Mouse (Mus musculus) c-Kit-positive CD71-positive TER-119-negative erythroid progenitor cells, embryonic 14.5 days (primary cell): ENCODE data around the gene Kif5c.

Source experiments
- DNase-seq: peaks from one replicate; pipeline ENCODE4 v3.0.0-alpha.2; 2013; ENCODE audit warnings: low read depth

Kif5c gene

GRCm38 (mm10) chr2:49621234-49621633, 2.1 kb downstream of the Kif5c start:
- DNase-seq, result no peak

GRCm38 (mm10) chr2:49625581-49625980, 6.5 kb downstream of the Kif5c start:
- no peak for DNase-seq

- no peak for DNase-seq
Measured at GRCm38 (mm10) chr2:49627611-49628010, 8.5 kb downstream of the Kif5c start.

GRCm38 (mm10) chr2:49628094-49628705, 9.1 kb downstream of the Kif5c start:
- no peak for DNase-seq

- no peak for DNase-seq
Measured at GRCm38 (mm10) chr2:49629181-49629580, 10.1 kb downstream of the Kif5c start.

GRCm38 (mm10) chr2:49630636-49631035, 11.5 kb downstream of the Kif5c start:
- no peak for DNase-seq

- DNase-seq, result no peak
Measured at GRCm38 (mm10) chr2:49633231-49633630, 14.1 kb downstream of the Kif5c start.

- DNase-seq, result no peak
Measured at GRCm38 (mm10) chr2:49642761-49643160, 23.7 kb downstream of the Kif5c start.

GRCm38 (mm10) chr2:49643756-49644155, 24.7 kb downstream of the Kif5c start:
- DNase-seq, result no peak

- no peak for DNase-seq
Measured at GRCm38 (mm10) chr2:49647591-49647990, 28.5 kb downstream of the Kif5c start.

GRCm38 (mm10) chr2:49648344-49648743, 29.2 kb downstream of the Kif5c start:
- DNase-seq, result no peak

GRCm38 (mm10) chr2:49648806-49649205, 29.7 kb downstream of the Kif5c start:
- DNase-seq, result no peak

GRCm38 (mm10) chr2:49649211-49649610, 30.1 kb downstream of the Kif5c start:
- no peak for DNase-seq

- no peak for DNase-seq
Measured at GRCm38 (mm10) chr2:49651737-49652136, 32.6 kb downstream of the Kif5c start.

- DNase-seq, result no peak
Measured at GRCm38 (mm10) chr2:49654606-49655005, 35.5 kb downstream of the Kif5c start.

- no peak for DNase-seq
Measured at GRCm38 (mm10) chr2:49655195-49655873, 36.2 kb downstream of the Kif5c start.

GRCm38 (mm10) chr2:49655874-49656195, 36.7 kb downstream of the Kif5c start:
- no peak for DNase-seq

GRCm38 (mm10) chr2:49656988-49657387, 37.9 kb downstream of the Kif5c start:
- DNase-seq, result no peak

- no peak for DNase-seq
Measured at GRCm38 (mm10) chr2:49657666-49658065, 38.6 kb downstream of the Kif5c start.

GRCm38 (mm10) chr2:49658988-49659387, 39.9 kb downstream of the Kif5c start:
- no peak for DNase-seq

- no peak for DNase-seq
Measured at GRCm38 (mm10) chr2:49659964-49660363, 40.9 kb downstream of the Kif5c start.

GRCm38 (mm10) chr2:49660375-49660923, 41.4 kb downstream of the Kif5c start:
- DNase-seq, result no peak

- DNase-seq, result no peak
Measured at GRCm38 (mm10) chr2:49661348-49661747, 42.2 kb downstream of the Kif5c start.

- DNase-seq, result no peak
Measured at GRCm38 (mm10) chr2:49661872-49662271, 42.8 kb downstream of the Kif5c start.
